10 mouse cellular contexts compared by ENCODE assay signal in the genomic region with DNA sequence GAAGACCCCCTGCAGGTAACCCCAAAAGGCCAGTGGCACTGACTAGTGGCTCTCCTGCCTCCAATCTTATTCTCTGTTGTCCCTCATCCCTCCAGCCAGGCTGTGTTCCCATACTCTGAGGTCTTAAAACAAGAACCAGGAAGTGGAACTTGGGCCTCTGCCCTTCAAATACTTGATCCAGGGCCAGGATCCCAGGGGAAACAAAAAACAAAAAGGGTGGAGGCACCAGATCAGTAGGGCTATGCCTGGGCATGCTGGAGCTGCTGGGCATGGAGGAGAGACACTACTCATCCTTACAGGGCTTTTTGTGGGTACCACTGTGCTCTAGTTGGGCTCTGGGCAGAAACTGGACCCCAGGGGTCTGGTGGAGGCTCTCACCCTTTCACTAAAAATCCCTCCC. TPM values are rescaled to one million over a fixed set of nuclear protein-coding genes. Genes with fewer than 3 reads are reported as not detected.
DNase-seq lines count a peak whose midpoint lies in the region; ATAC-seq and TF ChIP-seq lines count a peak whose summit lies in the region.
"Had no signal": no experiment of that assay in that cellular context is flagged by ENCODE, and none has a peak within 500 bp of the region (broad histone marks: within the 10 kb centered on the region; RNA-seq: fewer than 3 reads in every experiment).

No protein-coding gene starts in this region.

- H3K4me2 ChIP-seq in heart, embryonic 16.5 days (ENCODE audit: low read depth, low read length) = no peak overlapping the region
- no peak overlapping the region; the same call in 1 of the 2 replicates for H3K4me2 ChIP-seq in neural tube, embryonic 15.5 days

- H3K36me3 ChIP-seq in E14TG2a.4 (ENCODE audit: insufficient read depth, low read length) = peaks cover 18% of the 10 kb centered on the region; the same call in 1 of the 2 replicates
- H3K36me3 ChIP-seq in heart, embryonic 16.5 days (ENCODE audit: control insufficient read depth, insufficient read depth) = no peaks in the 10 kb centered on the region
- no peaks in the 10 kb centered on the region for H3K36me3 ChIP-seq in neural tube, embryonic 15.5 days

- TF ChIP-seq CTCF in E14TG2a.4 (conservative IDR thresholded peaks at IDR 0.05; ENCODE audit: low read length) = no peak

- H3K9me3 ChIP-seq in E14TG2a.4 (ENCODE audit: low read length) = no peaks in the 10 kb centered on the region
- no peaks in the 10 kb centered on the region for H3K9me3 ChIP-seq in heart, embryonic 16.5 days (replicated peaks; ENCODE audit: control insufficient read depth, low read length)
- no peaks in the 10 kb centered on the region for H3K9me3 ChIP-seq in neural tube, embryonic 15.5 days (replicated peaks)

- peak overlapping the region; percentile 42 for H3K9ac ChIP-seq in heart, embryonic 16.5 days (ENCODE audit: low read length)
- no peak overlapping the region for H3K9ac ChIP-seq in neural tube, embryonic 15.5 days (replicated peaks)

- peaks cover 42% of the 10 kb centered on the region for H3K27me3 ChIP-seq in E14TG2a.4 (ENCODE audit: insufficient read depth, low read length)
- peaks cover 2% of the 10 kb centered on the region; the same call in 1 of the 2 replicates for H3K27me3 ChIP-seq in heart, embryonic 16.5 days (ENCODE audit: control insufficient read depth, insufficient read depth, low read length)
- no peaks in the 10 kb centered on the region; the same call in 1 of the 2 replicates for H3K27me3 ChIP-seq in neural tube, embryonic 15.5 days (replicated peaks)

- peak overlapping the region; percentile 71 for H3K27ac ChIP-seq in heart, embryonic 16.5 days (ENCODE audit: low read length)
- no peak overlapping the region for H3K27ac ChIP-seq in neural tube, embryonic 15.5 days (replicated peaks)

- ATAC-seq in heart, embryonic 16.5 days (replicated peaks; ENCODE audit: extremely low read depth, insufficient read depth, low FRiP score) = peak; percentile 16; the same call in 1 of the 2 replicates
- no peak for ATAC-seq in neural tube, embryonic 15.5 days (ENCODE audit: low FRiP score)

- peaks cover 56% of the 10 kb centered on the region for H3K4me1 ChIP-seq in E14TG2a.4 (replicated peaks; ENCODE audit: low read depth, low read length)
- peaks cover 19% of the 10 kb centered on the region for H3K4me1 ChIP-seq in heart, embryonic 16.5 days (ENCODE audit: control insufficient read depth, insufficient read depth, low read length)
- H3K4me1 ChIP-seq in neural tube, embryonic 15.5 days = peaks cover 29% of the 10 kb centered on the region

- peak overlapping the region; percentile 39; the same call in 1 of the 2 replicates for H3K4me3 ChIP-seq in E14TG2a.4 (replicated peaks; ENCODE audit: low read length)
- H3K4me3 ChIP-seq in heart, embryonic 16.5 days (ENCODE audit: low read length) = no peak overlapping the region
- no peak overlapping the region for H3K4me3 ChIP-seq in neural tube, embryonic 15.5 days (replicated peaks)
- H3K4me3 ChIP-seq: erythroblast, embryonic 14.5 days had no signal

- peak; percentile 62 for DNase-seq in cerebellum, adult 11-12 months
- no peak for DNase-seq in cerebellum, postnatal 4 days (ENCODE audit: low spot score in 2 of 2)
- DNase-seq in cerebellum, postnatal 10 days = peak; percentile 43 to 50
- DNase-seq in lung, adult 18-20 months = peak; percentile 92 to 94
- peak; percentile 72 to 85 for DNase-seq in urinary bladder, postnatal 36 days (ENCODE audit: low spot score in 2 of 2)

RNA-seq across cellular contexts. Expression of a gene that starts 5.1 kb away (rescaled TPM):
- 10.3 and 11.3 TPM in 2 replicates for polyA plus RNA-seq in heart, embryonic 16.5 days (2015; fragmentation: Nextera tagmentation; extraction: Ambion mirVana)
- 7.4 and 7.6 TPM in 2 replicates for polyA plus RNA-seq in neural tube, embryonic 15.5 days (2015; fragmentation: Nextera tagmentation; extraction: Ambion mirVana)
- polyA plus RNA-seq: erythroblast, embryonic 14.5 days had no signal

RNA-seq across cellular contexts. Expression of a gene that starts 35.5 kb away (rescaled TPM):
- 0.12 TPM in 1 of 2 replicates, not detected in the other for polyA plus RNA-seq in heart, embryonic 16.5 days (2015; fragmentation: Nextera tagmentation; extraction: Ambion mirVana)
- polyA plus RNA-seq in neural tube, embryonic 15.5 days (2015; fragmentation: Nextera tagmentation; extraction: Ambion mirVana) = 0.10 and 0.13 TPM in 2 replicates
- polyA plus RNA-seq: erythroblast, embryonic 14.5 days; neural tube, embryonic 11.5 days had no signal

Comparison
In these comparisons a context has a peak if more than half of its experiments do, and no peak if none do; other contexts are left out.
1. DNase-seq: peak in cerebellum, adult 11-12 months (single experiment), cerebellum, postnatal 10 days (2 of 2), lung, adult 18-20 months (2 of 2) and urinary bladder, postnatal 36 days (2 of 2); none in cerebellum, postnatal 4 days (0 of 2).